Mouse (Mus musculus) small intestine, adult 2 months (tissue): Measurements from ENCODE around the gene Asic1.

ENCODE experiments used
- CTCF ChIP-seq: fragments of 200-500 bp; IDR thresholded peaks from 2 replicates; pipeline ENCODE4 v1.5.1; 2012; ENCODE audit warnings: low read depth, mild to moderate bottlenecking, control low read depth, inconsistent platforms, low read length, moderate library complexity, mixed read lengths; ENCODE audit not compliant: insufficient replicate concordance, insufficient read length; ENCODE audit errors: extremely low read depth
- POLR2A ChIP-seq: fragments of 200-500 bp; IDR thresholded peaks from 2 replicates; pipeline ENCODE4 v1.6.1; 2012; ENCODE audit warnings: low read depth, mild to moderate bottlenecking, control low read depth, inconsistent platforms, low read length, moderate library complexity

- TF ChIP-seq CTCF (no peak), POLR2A (no peak)
Measured at GRCm38 (mm10) chr15:99733186-99733585, 63.0 kb downstream of the Asic1 start.
